Mouse (Mus musculus) midbrain, embryonic 11.5 days (tissue): ENCODE data around the gene Gm7075. TPM values are rescaled to one million over a fixed set of nuclear protein-coding genes. Genes with fewer than 3 reads are reported as not detected.
"Not testable (repeated sequence)": the region's sequence is repeated elsewhere in the genome, so short reads cannot be mapped to it uniquely, and the experiment has no call there.

ENCODE experiments used
- ATAC-seq: fragments of 200-750 bp; cut with Nextera tagmentation; 2 replicates; pipeline ENCODE4 v1.8.0; 2017; ENCODE audit warnings: moderate TSS enrichment, moderate library complexity; ENCODE audit not compliant: low FRiP score
- DNase-seq: peaks from one replicate; pipeline ENCODE4 v3.0.0; 2015; ENCODE audit warnings: low spot score; ENCODE audit errors: missing footprints
- H3K27ac ChIP-seq: fragments of 300-500 bp; sonication (generic); 2 replicates; pipeline ENCODE4 v1.5.1; 2014; ENCODE audit warnings: low read depth, low read length
- H3K27me3 ChIP-seq: fragments of 300-500 bp; sonication (generic); 2 replicates; pipeline ENCODE4 v1.6.1; 2014; ENCODE audit warnings: mild to moderate bottlenecking, low read length, moderate library complexity, mixed read lengths; ENCODE audit not compliant: control insufficient read depth, insufficient read depth
- H3K36me3 ChIP-seq: fragments of 300-500 bp; sonication (generic); 2 replicates; pipeline ENCODE4 v1.6.1; 2014; ENCODE audit warnings: mild to moderate bottlenecking, low read length, moderate library complexity, mixed read lengths; ENCODE audit not compliant: control insufficient read depth, insufficient read depth
- H3K4me1 ChIP-seq: fragments of 300-500 bp; sonication (generic); 2 replicates; pipeline ENCODE4 v1.6.1; 2014; ENCODE audit warnings: low read length; ENCODE audit not compliant: control insufficient read depth, insufficient read depth
- H3K4me2 ChIP-seq: fragments of 300-500 bp; sonication (generic); 2 replicates; pipeline ENCODE4 v1.6.1; 2014; ENCODE audit warnings: mild to moderate bottlenecking, moderate library complexity
- H3K4me3 ChIP-seq: fragments of 300-500 bp; sonication (generic); 2 replicates; pipeline ENCODE4 v1.5.1; 2014; ENCODE audit warnings: low read depth, low read length
- H3K9ac ChIP-seq: fragments of 300-500 bp; sonication (generic); 2 replicates; pipeline ENCODE4 v1.6.1; 2014; ENCODE audit warnings: low read length
- H3K9me3 ChIP-seq: fragments of 300-500 bp; sonication (generic); 2 replicates; pipeline ENCODE4 v1.6.1; 2016; ENCODE audit warnings: low read length; ENCODE audit not compliant: control insufficient read depth
- WGBS: fragments of 180-500 bp; shearing (Covaris S2); extraction: QIAGEN DNeasy Blood & Tissue Kit; methylation state at CpG from one replicate; pipeline ENCODE4 v1.1.7; 2014; 5-methylcytosine and 5-hydroxymethylcytosine counted together
- polyA plus RNA-seq: library from polyadenylated mRNA; unstranded; fragments of >200 nt; fragmentation: Nextera tagmentation; extraction: Ambion mirVana; gene quantifications from 2 replicates; pipeline ENCODE4 v1.2.1, GENCODE M21; 2014

The Gm7075 gene
- polyA plus RNA-seq, 1 experiment from 2014 or later: not detected

GRCm38 (mm10) chr10:63423591-63424474, 2.2 kb upstream of the Gm7075 start:
- WGBS: 88% methylated on average over 9 of the region's 9 CpGs
- no peak overlapping the region for H3K4me3 ChIP-seq
- no peak overlapping the region for H3K9ac ChIP-seq
- ATAC-seq: no peak
- H3K4me1 ChIP-seq: no peaks in the 10 kb centered on the region
- no peaks in the 10 kb centered on the region for H3K9me3 ChIP-seq
- no peaks in the 10 kb centered on the region for H3K36me3 ChIP-seq
- no peak overlapping the region for H3K27ac ChIP-seq
- DNase-seq: no peak
- no peak overlapping the region for H3K4me2 ChIP-seq
- H3K27me3 ChIP-seq: no peaks in the 10 kb centered on the region

- Histone ChIP-seq H3K27me3 (no peaks in the 10 kb centered on the region), H3K4me3 (no peak overlapping the region), H3K4me1 (no peaks in the 10 kb centered on the region), H3K9ac (no peak overlapping the region), H3K27ac (no peak overlapping the region), H3K9me3 (no peaks in the 10 kb centered on the region), H3K36me3 (no peaks in the 10 kb centered on the region), H3K4me2 (no peak overlapping the region)
- ATAC-seq (no peak), DNase-seq (peak; percentile 82)
- WGBS: 88% methylated on average over 5 of the region's 5 CpGs
Measured at GRCm38 (mm10) chr10:63422736-63422992, 1.1 kb upstream of the Gm7075 start.

DNA sequence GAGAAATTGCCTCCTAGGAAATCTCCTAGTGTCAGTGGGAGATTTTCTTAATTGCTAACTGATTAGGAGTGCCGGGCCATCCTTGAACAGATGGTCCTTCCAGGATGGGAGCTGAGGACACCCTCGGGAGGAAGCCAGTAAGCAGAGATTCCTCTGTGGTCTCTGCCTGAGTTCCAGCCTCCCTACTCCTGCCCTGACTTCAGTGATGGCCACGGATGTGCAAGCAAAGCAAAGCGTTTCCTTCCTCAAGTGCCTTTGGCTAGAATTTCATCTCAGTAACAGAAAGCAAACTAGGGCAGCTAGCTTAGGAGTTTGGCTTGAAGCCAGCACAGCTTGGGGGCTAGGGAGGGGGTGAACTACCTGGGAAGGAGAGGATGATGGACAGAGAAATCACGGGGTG, 4.5 kb downstream of the Gm7075 start:
- H3K9ac ChIP-seq: no peak overlapping the region
- no peak for ATAC-seq
- 66% methylated on average over 5 of the region's 5 CpGs for WGBS

GRCm38 (mm10) chr10:63415850-63416249, 5.7 kb downstream of the Gm7075 start:
- no peak for ATAC-seq
- no peak overlapping the region for H3K27ac ChIP-seq
- no peaks in the 10 kb centered on the region for H3K27me3 ChIP-seq
- 63% methylated on average over 7 of the region's 7 CpGs for WGBS
- no peak for DNase-seq
- no peaks in the 10 kb centered on the region for H3K36me3 ChIP-seq
- H3K9ac ChIP-seq: no peak overlapping the region
- H3K4me3 ChIP-seq: no peak overlapping the region
- H3K4me2 ChIP-seq: no peak overlapping the region
- no peaks in the 10 kb centered on the region for H3K4me1 ChIP-seq
- no peaks in the 10 kb centered on the region for H3K9me3 ChIP-seq

More for the DNA sequence above, 4.5 kb downstream of the Gm7075 start:
- Histone ChIP-seq H3K27ac (no peak overlapping the region), H3K36me3 (no peaks in the 10 kb centered on the region), H3K4me3 (no peak overlapping the region), H3K27me3 (no peaks in the 10 kb centered on the region), H3K4me1 (no peaks in the 10 kb centered on the region), H3K4me2 (no peak overlapping the region), H3K9me3 (no peaks in the 10 kb centered on the region)
- peak; percentile 72 for DNase-seq

- no peaks in the 10 kb centered on the region for H3K9me3 ChIP-seq
- 86% methylated on average over 7 of the region's 7 CpGs for WGBS
- H3K9ac ChIP-seq: no peak overlapping the region
- DNase-seq (no peak), ATAC-seq (no peak)
- no peak overlapping the region for H3K4me3 ChIP-seq
- H3K27me3 ChIP-seq: no peaks in the 10 kb centered on the region
- H3K27ac ChIP-seq: no peak overlapping the region
- H3K4me2 ChIP-seq: no peak overlapping the region
- H3K36me3 ChIP-seq: no peaks in the 10 kb centered on the region
- H3K4me1 ChIP-seq: no peaks in the 10 kb centered on the region
Measured at GRCm38 (mm10) chr10:63415287-63415686, 6.3 kb downstream of the Gm7075 start.

DNA sequence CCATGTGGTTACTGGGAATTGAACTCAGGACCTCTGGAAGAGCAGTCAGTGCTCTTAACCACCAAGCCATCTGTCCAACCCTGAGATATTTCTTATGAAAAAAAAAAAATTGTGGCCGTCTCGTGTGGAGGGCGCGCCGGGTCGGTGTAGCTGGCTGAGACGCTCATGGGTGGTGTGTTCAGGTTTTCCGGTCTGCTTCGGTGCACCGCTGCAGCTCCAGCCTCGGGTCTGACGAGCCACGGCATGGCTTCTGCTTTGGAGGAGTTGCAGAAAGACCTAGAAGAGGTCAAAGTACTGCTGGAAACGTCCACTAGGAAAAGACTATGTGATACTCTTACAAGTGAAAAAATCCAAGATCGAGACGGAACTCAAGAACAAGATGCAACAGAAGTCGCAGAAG, 8.8 kb downstream of the Gm7075 start:
- no peaks in the 10 kb centered on the region for H3K4me1 ChIP-seq
- no peak overlapping the region for H3K4me3 ChIP-seq
- no peaks in the 10 kb centered on the region for H3K9me3 ChIP-seq
- DNase-seq: no peak
- no peak overlapping the region for H3K9ac ChIP-seq
- H3K36me3 ChIP-seq: no peaks in the 10 kb centered on the region
- ATAC-seq: no peak
- no peak overlapping the region for H3K27ac ChIP-seq
- H3K27me3 ChIP-seq: no peaks in the 10 kb centered on the region
- WGBS: 91% methylated on average over 17 of the region's 17 CpGs
- no peak overlapping the region for H3K4me2 ChIP-seq

GRCm38 (mm10) chr10:63411674-63412073, 9.9 kb downstream of the Gm7075 start:
- H3K27ac ChIP-seq, H3K4me1 ChIP-seq, H3K4me2 ChIP-seq, H3K9me3 ChIP-seq, H3K27me3 ChIP-seq, H3K9ac ChIP-seq, H3K4me3 ChIP-seq, ATAC-seq, H3K36me3 ChIP-seq: not testable (repeated sequence)
- DNase-seq: peak; percentile 33
- WGBS: 94% methylated on average over 5 of the region's 7 CpGs

- H3K27ac ChIP-seq: no peak overlapping the region
- no peak overlapping the region for H3K4me3 ChIP-seq
- no peak overlapping the region for H3K9ac ChIP-seq
- ATAC-seq: peak; percentile 87
- no peaks in the 10 kb centered on the region for H3K9me3 ChIP-seq
- H3K4me1 ChIP-seq: no peaks in the 10 kb centered on the region
- no peaks in the 10 kb centered on the region for H3K27me3 ChIP-seq
- no peak overlapping the region for H3K4me2 ChIP-seq
- DNase-seq: peak; percentile 81
- WGBS: 73% methylated on average over 16 of the region's 16 CpGs
- H3K36me3 ChIP-seq: no peaks in the 10 kb centered on the region
Measured at GRCm38 (mm10) chr10:63410162-63410956, 11.2 kb downstream of the Gm7075 start.

GRCm38 (mm10) chr10:63403636-63404035, 18.0 kb downstream of the Gm7075 start:
- H3K36me3 ChIP-seq: no peaks in the 10 kb centered on the region
- no peak overlapping the region for H3K4me2 ChIP-seq
- H3K27me3 ChIP-seq: no peaks in the 10 kb centered on the region
- no peaks in the 10 kb centered on the region for H3K4me1 ChIP-seq
- H3K9me3 ChIP-seq: no peaks in the 10 kb centered on the region
- no peak overlapping the region for H3K9ac ChIP-seq
- DNase-seq (no peak), ATAC-seq (no peak)
- H3K4me3 ChIP-seq: no peak overlapping the region
- H3K27ac ChIP-seq: no peak overlapping the region
- 86% methylated on average over 2 of the region's 2 CpGs for WGBS
